Mouse (Mus musculus): ENCODE results near the gene Ccdc93.

DNA sequence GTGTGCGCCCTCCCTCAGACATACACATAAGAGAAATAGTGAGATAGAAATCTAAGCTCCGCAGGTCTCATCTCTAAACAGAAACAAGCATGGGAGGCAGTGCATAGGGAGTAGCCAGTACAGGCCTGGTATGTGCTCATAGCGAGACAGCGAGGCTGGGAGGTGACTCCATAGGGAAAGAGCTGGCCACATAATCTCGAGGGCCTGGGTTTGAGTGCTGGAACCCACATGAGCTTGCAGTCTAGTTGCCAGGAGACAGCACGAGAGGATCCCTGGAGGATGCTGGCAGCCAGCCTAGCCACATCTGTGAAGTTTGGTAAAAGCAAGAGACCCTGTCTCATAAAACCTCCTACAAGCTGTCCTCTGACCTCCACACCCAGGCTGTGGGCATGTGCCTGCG, 20.2 kb downstream of the Ccdc93 start:
- TF ChIP-seq POLR2A (IDR thresholded peaks at IDR 0.05; ENCODE audit: control insufficient read depth in 1 of 2, insufficient read depth in 1 of 2, low read depth in 1 of 2, low read length in 2 of 2, poor library complexity in 1 of 2) = no peak
- no peak for TF ChIP-seq CHD1 (IDR thresholded peaks at IDR 0.05; ENCODE audit: low read depth, low read length)
- no peak for TF ChIP-seq POLR2AphosphoS5 (IDR thresholded peaks at IDR 0.05; ENCODE audit: borderline replicate concordance, low read depth, low read length)
- TF ChIP-seq USF1 (IDR thresholded peaks at IDR 0.05; ENCODE audit: low read depth, low read length) = no peak
- no peak for TF ChIP-seq CTCF (IDR thresholded peaks at IDR 0.05 in 2 of 3, conservative IDR thresholded peaks at IDR 0.05 in 1 of 3; ENCODE audit: control insufficient read depth in 1 of 3, insufficient read depth in 1 of 3, low read depth in 2 of 3, low read length in 3 of 3, poor library complexity in 1 of 3, severe bottlenecking in 1 of 3)
- TF ChIP-seq TAL1 (IDR thresholded peaks at IDR 0.05; ENCODE audit: low read length) = no peak
- no peak for TF ChIP-seq MYC (IDR thresholded peaks at IDR 0.05; ENCODE audit: low read depth, low read length)
- no peak for TF ChIP-seq TBP (IDR thresholded peaks at IDR 0.05; ENCODE audit: low read depth, low read length)
- TF ChIP-seq NRF1 (IDR thresholded peaks at IDR 0.05; ENCODE audit: insufficient read depth, low read depth, low read length, poor library complexity, severe bottlenecking) = no peak
